Mouse (Mus musculus): ENCODE measurements around the gene Gm826.

GRCm38 (mm10) chr2:160358896-160359295 lies 24.9 kb upstream of the Gm826 start:
- TF ChIP-seq EP300 (optimal IDR thresholded peaks at IDR 0.05) (no peak), CTCF (IDR thresholded peaks at IDR 0.05; ENCODE audit: low read depth) (no peak)
